Mouse (Mus musculus) lung, adult 2 months (tissue): Measurements from ENCODE around the gene Zcchc9.

Source experiments
- CTCF ChIP-seq: fragments of 200-500 bp; IDR thresholded peaks from 2 replicates; pipeline ENCODE4 v1.5.1; 2011; ENCODE audit warnings: mild to moderate bottlenecking, low read length, control low read depth; ENCODE audit not compliant: insufficient read depth
- POLR2A ChIP-seq: fragments of 200-500 bp; IDR thresholded peaks from 2 replicates; pipeline ENCODE4 v1.6.1; 2011; ENCODE audit warnings: low read depth, mild to moderate bottlenecking, control low read depth, low read length, borderline replicate concordance; ENCODE audit errors: extremely low read depth

GRCm38 (mm10) chr13:91854412-91854811, 46.9 kb upstream of the Zcchc9 start:
- TF ChIP-seq CTCF, result no peak
- no peak for TF ChIP-seq POLR2A
